Mouse (Mus musculus) kidney, embryonic 15.5 days (tissue): ENCODE data around the gene Carns1. TPM values are rescaled to one million over a fixed set of nuclear protein-coding genes. Genes with fewer than 3 reads are reported as not detected.

ENCODE experiments used
- ATAC-seq: fragments of 200-750 bp; cut with Nextera tagmentation; replicated peaks from 2 replicates; pipeline ENCODE4 v1.8.0; 2017; ENCODE audit warnings: moderate TSS enrichment; ENCODE audit not compliant: low FRiP score
- H3K27ac ChIP-seq: fragments of 300-500 bp; sonication (generic); 2 replicates; pipeline ENCODE4 v1.5.1; 2015; ENCODE audit warnings: mild to moderate bottlenecking, inconsistent platforms
- H3K27me3 ChIP-seq: fragments of 300-500 bp; sonication (generic); 2 replicates; pipeline ENCODE4 v1.6.1; 2015; ENCODE audit warnings: inconsistent platforms
- H3K36me3 ChIP-seq: fragments of 300-500 bp; sonication (generic); 2 replicates; pipeline ENCODE4 v1.6.1; 2015; ENCODE audit warnings: inconsistent platforms
- H3K4me1 ChIP-seq: fragments of 300-500 bp; sonication (generic); 2 replicates; pipeline ENCODE4 v1.6.1; 2015; ENCODE audit warnings: inconsistent platforms
- H3K4me2 ChIP-seq: fragments of 300-500 bp; sonication (generic); 2 replicates; pipeline ENCODE4 v1.6.1; 2015; ENCODE audit warnings: moderate library complexity, mild to moderate bottlenecking, inconsistent platforms
- H3K4me3 ChIP-seq: fragments of 300-500 bp; sonication (generic); replicated peaks from 2 replicates; pipeline ENCODE4 v1.5.1; 2015; ENCODE audit warnings: mild to moderate bottlenecking, inconsistent platforms
- H3K9ac ChIP-seq: fragments of 300-500 bp; sonication (generic); 2 replicates; pipeline ENCODE4 v1.6.1; 2015; ENCODE audit warnings: mild to moderate bottlenecking, inconsistent platforms
- H3K9me3 ChIP-seq: fragments of 300-500 bp; sonication (generic); replicated peaks from 2 replicates; pipeline ENCODE4 v1.6.1; 2016; ENCODE audit warnings: inconsistent platforms
- WGBS: fragments of 180-500 bp; shearing (Covaris S2); methylation state at CpG from one replicate; pipeline ENCODE4 v1.1.7; 2015; ENCODE audit warnings: mixed read lengths; 5-methylcytosine and 5-hydroxymethylcytosine counted together
- microRNA-seq: library from miRNA; unstranded; fragments of <30 nt; microRNA quantifications from one replicate; pipeline ENCODE4, GENCODE M21; 2016
- polyA plus RNA-seq: library from polyadenylated mRNA; unstranded; fragments of >200 nt; fragmentation: Nextera tagmentation; extraction: Ambion mirVana; gene quantifications from 2 replicates; pipeline ENCODE4 v1.2.1, GENCODE M21; 2015

The Carns1 gene
- polyA plus RNA-seq, 1 experiment from 2014 or later: 2.9 TPM

DNA sequence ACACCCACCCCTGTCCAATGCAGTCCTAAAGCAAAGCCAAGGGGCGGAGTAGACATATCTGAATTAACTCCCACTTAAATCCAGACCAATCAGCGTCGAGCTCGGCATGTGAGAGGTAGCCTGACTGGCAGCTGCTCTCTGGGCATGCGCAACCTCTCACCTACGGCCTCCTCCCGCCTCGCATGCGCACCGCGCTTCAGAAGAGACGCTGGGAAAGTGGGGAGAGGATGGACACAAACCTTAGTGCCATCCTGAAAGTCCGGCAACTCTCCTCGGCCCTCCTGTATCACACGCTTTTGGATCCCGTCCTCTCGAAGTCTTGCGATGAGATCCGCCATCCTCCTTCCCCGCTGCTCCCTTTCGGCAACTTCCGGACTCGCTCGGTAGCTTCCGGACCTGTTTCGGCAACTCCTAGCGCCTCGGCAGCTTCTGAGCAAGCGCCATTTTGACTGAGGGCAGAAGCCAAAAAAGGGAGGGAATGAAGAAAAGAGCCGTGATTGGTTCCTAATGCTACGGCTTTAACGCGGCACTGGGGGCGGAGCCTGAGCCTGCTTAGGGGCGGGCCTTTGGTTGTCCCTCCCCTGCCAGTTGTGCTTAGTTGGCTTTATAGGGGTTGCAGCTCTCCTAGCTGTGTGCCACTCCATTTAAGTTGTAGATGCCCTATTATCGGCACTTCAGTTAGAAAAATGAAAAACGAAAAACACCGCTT, 54.0 kb downstream of the Carns1 start:
- H3K4me2 ChIP-seq: peak overlapping the region; percentile 60
- peak overlapping the region; percentile 46 for H3K9ac ChIP-seq
- no peaks in the 10 kb centered on the region for H3K27me3 ChIP-seq
- H3K36me3 ChIP-seq: peaks cover 20% of the 10 kb centered on the region
- H3K27ac ChIP-seq: peak overlapping the region; percentile 85
- WGBS: 2% methylated on average over 38 of the region's 38 CpGs
- peak; percentile 83 for ATAC-seq
- peak overlapping the region; percentile 49 for H3K4me3 ChIP-seq
- no peaks in the 10 kb centered on the region for H3K9me3 ChIP-seq
- H3K4me1 ChIP-seq: peaks cover 36% of the 10 kb centered on the region

- peaks cover 28% of the 10 kb centered on the region for H3K36me3 ChIP-seq
- H3K4me2 ChIP-seq: peak overlapping the region; percentile 60
- peaks cover 35% of the 10 kb centered on the region for H3K4me1 ChIP-seq
- WGBS: 91% methylated on average over 2 of the region's 2 CpGs
- no peak for ATAC-seq
- peak overlapping the region; percentile 49 for H3K4me3 ChIP-seq
- no peaks in the 10 kb centered on the region for H3K27me3 ChIP-seq
- no peak overlapping the region for H3K27ac ChIP-seq
- H3K9ac ChIP-seq: no peak overlapping the region
- no peaks in the 10 kb centered on the region for H3K9me3 ChIP-seq
These were observed 54.8 kb downstream of the Carns1 start for GRCm38 (mm10) chr19:4120496-4120895.

- H3K4me2 ChIP-seq: peak overlapping the region; percentile 60; the same call in 1 of the 2 replicates
- H3K27me3 ChIP-seq: no peaks in the 10 kb centered on the region
- H3K9ac ChIP-seq: no peak overlapping the region
- ATAC-seq: no peak
- WGBS: 89% methylated on average over 6 of the region's 6 CpGs
- peaks cover 34% of the 10 kb centered on the region for H3K36me3 ChIP-seq
- peak overlapping the region; percentile 49; the same call in 1 of the 2 replicates for H3K4me3 ChIP-seq
- H3K27ac ChIP-seq: no peak overlapping the region
- peaks cover 35% of the 10 kb centered on the region for H3K4me1 ChIP-seq
- no peaks in the 10 kb centered on the region for H3K9me3 ChIP-seq
These were observed 55.4 kb downstream of the Carns1 start for GRCm38 (mm10) chr19:4119716-4120487.

DNA sequence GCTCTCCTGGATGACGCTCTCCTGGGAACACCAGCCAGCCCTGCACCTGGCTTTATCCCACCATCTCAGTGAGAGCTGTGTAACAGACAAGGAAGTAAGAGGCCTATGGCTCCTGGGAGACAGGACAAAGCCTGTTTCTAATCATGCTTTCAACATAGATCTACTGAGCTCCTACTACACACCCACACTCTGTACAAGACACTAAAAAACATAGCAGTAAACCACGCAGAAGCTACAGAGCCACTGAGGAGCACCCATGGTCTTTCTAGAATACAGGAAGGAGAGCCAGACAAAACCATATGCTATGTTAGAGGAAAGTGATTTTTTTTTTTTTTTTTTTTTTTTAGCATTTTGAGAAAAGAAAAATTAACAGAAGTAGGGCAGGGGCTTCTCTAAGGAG, 56.9 kb downstream of the Carns1 start:
- Histone ChIP-seq H3K36me3 (peaks cover 47% of the 10 kb centered on the region), H3K27me3 (no peaks in the 10 kb centered on the region), H3K4me2 (no peak overlapping the region), H3K4me3 (no peak overlapping the region), H3K9me3 (no peaks in the 10 kb centered on the region), H3K9ac (no peak overlapping the region), H3K4me1 (peaks cover 44% of the 10 kb centered on the region), H3K27ac (no peak overlapping the region)
- ATAC-seq: no peak
- 93% methylated on average over 2 of the region's 2 CpGs for WGBS

DNA sequence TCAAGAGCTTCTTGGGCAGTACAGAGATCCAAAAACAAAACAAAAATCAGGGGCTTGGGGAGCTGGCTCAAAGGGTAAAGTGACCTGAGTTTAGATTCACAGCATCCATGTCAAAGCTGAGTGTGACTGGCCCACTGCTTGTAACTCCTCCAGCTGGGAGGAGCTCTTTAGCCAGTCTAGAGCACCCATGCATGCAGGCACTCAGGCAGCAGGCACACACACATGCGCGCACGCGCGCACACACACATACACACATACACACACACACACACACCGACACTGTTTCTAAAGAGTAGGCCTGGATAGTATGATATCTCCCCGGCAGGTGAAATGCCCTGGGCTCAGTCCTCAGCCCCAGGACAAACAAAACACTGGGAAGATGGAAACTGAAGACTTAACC, 58.3 kb downstream of the Carns1 start:
- H3K36me3 ChIP-seq: peaks cover 60% of the 10 kb centered on the region
- no peak overlapping the region for H3K9ac ChIP-seq
- ATAC-seq: no peak
- no peaks in the 10 kb centered on the region for H3K27me3 ChIP-seq
- no peak overlapping the region for H3K4me2 ChIP-seq
- no peak overlapping the region for H3K4me3 ChIP-seq
- H3K4me1 ChIP-seq: peaks cover 55% of the 10 kb centered on the region
- 83% methylated on average over 7 of the region's 7 CpGs for WGBS
- H3K9me3 ChIP-seq: no peaks in the 10 kb centered on the region
- H3K27ac ChIP-seq: 0 out of 2 replicates have a peak overlapping the region, but pooled peaks have one; percentile 8

GRCm38 (mm10) chr19:4115816-4116215, 59.5 kb downstream of the Carns1 start:
- no peaks in the 10 kb centered on the region for H3K9me3 ChIP-seq
- H3K9ac ChIP-seq: no peak overlapping the region
- 91% methylated on average over 11 of the region's 11 CpGs for whole genome bisulfite sequencing
- no peaks in the 10 kb centered on the region for H3K27me3 ChIP-seq
- peaks cover 66% of the 10 kb centered on the region for H3K36me3 ChIP-seq
- H3K4me1 ChIP-seq: peaks cover 50% of the 10 kb centered on the region
- H3K4me3 ChIP-seq: no peak overlapping the region
- no peak overlapping the region for H3K27ac ChIP-seq
- ATAC-seq: no peak
- H3K4me2 ChIP-seq: no peak overlapping the region

DNA sequence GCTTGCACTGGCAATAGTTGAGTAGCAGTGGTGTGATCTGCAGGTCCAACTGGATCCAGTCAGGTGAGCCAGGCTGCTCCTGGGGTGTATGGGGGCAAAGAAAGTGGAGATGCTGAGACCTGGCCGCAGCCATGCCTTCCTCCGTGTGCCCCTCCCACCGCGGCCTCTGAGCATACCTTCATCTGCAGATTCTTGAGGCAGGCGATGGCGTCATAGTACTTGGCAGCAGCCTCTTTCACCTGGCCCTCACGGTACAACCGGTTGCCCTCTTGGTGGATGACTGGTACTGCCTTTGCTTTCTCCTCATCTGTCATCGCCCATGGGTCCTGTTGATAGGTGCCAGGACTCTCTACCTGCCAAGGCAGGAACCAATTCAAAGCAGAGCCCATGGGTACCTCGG, 60.1 kb downstream of the Carns1 start:
- WGBS: 94% methylated on average over 10 of the region's 10 CpGs
- Histone ChIP-seq H3K4me1 (peaks cover 47% of the 10 kb centered on the region), H3K27ac (peak overlapping the region; percentile 84), H3K4me2 (no peak overlapping the region), H3K27me3 (no peaks in the 10 kb centered on the region), H3K9ac (no peak overlapping the region), H3K9me3 (no peaks in the 10 kb centered on the region), H3K4me3 (no peak overlapping the region), H3K36me3 (peaks cover 66% of the 10 kb centered on the region)
- no peak for ATAC-seq

GRCm38 (mm10) chr19:4114551-4114950, 60.7 kb downstream of the Carns1 start:
- peaks cover 51% of the 10 kb centered on the region for H3K4me1 ChIP-seq
- no peak overlapping the region for H3K4me2 ChIP-seq
- no peak for ATAC-seq
- peak overlapping the region; percentile 21; the same call in 1 of the 2 replicates for H3K9ac ChIP-seq
- peak overlapping the region; percentile 84 for H3K27ac ChIP-seq
- H3K9me3 ChIP-seq: no peaks in the 10 kb centered on the region
- WGBS: 86% methylated on average over 10 of the region's 10 CpGs
- peaks cover 68% of the 10 kb centered on the region for H3K36me3 ChIP-seq
- no peaks in the 10 kb centered on the region for H3K27me3 ChIP-seq
- H3K4me3 ChIP-seq: no peak overlapping the region

Small RNA genes lying within 50 kb of the gene (microRNA-seq; reads per million reads assigned to microRNA genes)
- not detected for gene Gm26115

Other genes starting within 250 kb of the Carns1 start
- 2.9 and 4.1 TPM in 2 replicates for gene Aldh3b1, start 245.7 kb downstream of the Carns1 start, polyA plus RNA-seq
- 18.3 and 21.2 TPM in 2 replicates for gene Unc93b1, start 240.3 kb downstream of the Carns1 start, polyA plus RNA-seq
- 0.06 TPM in 1 of 2 replicates, not detected in the other for gene Aldh3b3, start 216.8 kb downstream of the Carns1 start, polyA plus RNA-seq
- gene Aldh3b2, start 203.2 kb downstream of the Carns1 start, polyA plus RNA-seq: 1.7 and 1.8 TPM in 2 replicates
- gene Acy3, start 188.9 kb downstream of the Carns1 start, polyA plus RNA-seq: 28.6 and 35.0 TPM in 2 replicates
- 0.75 and 1.5 TPM in 2 replicates for gene Tbx10, start 182.7 kb downstream of the Carns1 start, polyA plus RNA-seq
- gene Nudt8, start 174.9 kb downstream of the Carns1 start, polyA plus RNA-seq: 31.2 and 36.2 TPM in 2 replicates
- gene Gm49405, start 174.9 kb downstream of the Carns1 start, polyA plus RNA-seq: 3.3 and 4.1 TPM in 2 replicates
- 5.0 and 5.1 TPM in 2 replicates for gene Doc2g, start 172.2 kb downstream of the Carns1 start, polyA plus RNA-seq
- 220 and 237 TPM in 2 replicates for gene Ndufv1, start 162.7 kb downstream of the Carns1 start, polyA plus RNA-seq
- 529 and 563 TPM in 2 replicates for gene Gstp1, start 137.5 kb downstream of the Carns1 start, polyA plus RNA-seq
- 2.4 and 14.9 TPM in 2 replicates for gene Gstp2, start 129.5 kb downstream of the Carns1 start, polyA plus RNA-seq
- 0.73 and 1.4 TPM in 2 replicates for gene Gstp3, start 115.9 kb downstream of the Carns1 start, polyA plus RNA-seq
- gene Cabp2, start 93.9 kb downstream of the Carns1 start, polyA plus RNA-seq: 0.22 and 0.84 TPM in 2 replicates
- gene Cdk2ap2, start 78.3 kb downstream of the Carns1 start, polyA plus RNA-seq: 116 and 117 TPM in 2 replicates
- 14.0 and 15.8 TPM in 2 replicates for gene Pitpnm1, start 75.5 kb downstream of the Carns1 start, polyA plus RNA-seq
- gene Aip, start 49.6 kb downstream of the Carns1 start, polyA plus RNA-seq: 98.0 and 108 TPM in 2 replicates
- not detected in 2 replicates for gene Gpr152, start 35.7 kb downstream of the Carns1 start, polyA plus RNA-seq
- 0.05 and 0.10 TPM in 2 replicates for gene Cabp4, start 31.4 kb downstream of the Carns1 start, polyA plus RNA-seq
- gene Coro1b, start 26.9 kb downstream of the Carns1 start, polyA plus RNA-seq: 165 and 174 TPM in 2 replicates
- 0.42 and 1.2 TPM in 2 replicates for gene Ptprcap, start 21.9 kb downstream of the Carns1 start, polyA plus RNA-seq
- 51.5 and 58.5 TPM in 2 replicates for gene Rps6kb2, start 12.1 kb downstream of the Carns1 start, polyA plus RNA-seq
- gene Tbc1d10c, start 15.8 kb upstream of the Carns1 start, polyA plus RNA-seq: 2.4 and 3.0 TPM in 2 replicates
- 953 and 971 TPM in 2 replicates for gene Ppp1ca, start 16.6 kb upstream of the Carns1 start, polyA plus RNA-seq
- 37.2 and 38.2 TPM in 2 replicates for gene Rad9a, start 26.2 kb upstream of the Carns1 start, polyA plus RNA-seq
- 5.1 and 6.8 TPM in 2 replicates for gene Clcf1, start 38.8 kb upstream of the Carns1 start, polyA plus RNA-seq
- gene AC109138.7, start 38.9 kb upstream of the Carns1 start, polyA plus RNA-seq: not detected in 2 replicates
- gene Pold4, start 56.4 kb upstream of the Carns1 start, polyA plus RNA-seq: 23.2 and 27.4 TPM in 2 replicates
- gene Ssh3, start 93.7 kb upstream of the Carns1 start, polyA plus RNA-seq: 15.1 and 15.9 TPM in 2 replicates
- 8.3 and 8.5 TPM in 2 replicates for gene Ankrd13d, start 107.7 kb upstream of the Carns1 start, polyA plus RNA-seq
- 15.7 and 17.9 TPM in 2 replicates for gene Grk2, start 130.7 kb upstream of the Carns1 start, polyA plus RNA-seq
- gene Kdm2a, start 222.8 kb upstream of the Carns1 start, polyA plus RNA-seq: 50.2 and 57.4 TPM in 2 replicates